Mouse (Mus musculus): Measurements from ENCODE around the gene Coq6. TPM values are rescaled to one million over a fixed set of nuclear protein-coding genes. Genes with fewer than 3 reads are reported as not detected.

Gene Coq6
- total RNA-seq, 2 experiments from 2014 or later, result 102 to 106 TPM

- intact Hi-C loops (cut with DNase I), result no loop called here
- no peak for DNase-seq (ENCODE audit: low spot score)
These were observed 28.9 kb downstream of the Coq6 start for GRCm38 (mm10) chr12:84390336-84390735.

DNA sequence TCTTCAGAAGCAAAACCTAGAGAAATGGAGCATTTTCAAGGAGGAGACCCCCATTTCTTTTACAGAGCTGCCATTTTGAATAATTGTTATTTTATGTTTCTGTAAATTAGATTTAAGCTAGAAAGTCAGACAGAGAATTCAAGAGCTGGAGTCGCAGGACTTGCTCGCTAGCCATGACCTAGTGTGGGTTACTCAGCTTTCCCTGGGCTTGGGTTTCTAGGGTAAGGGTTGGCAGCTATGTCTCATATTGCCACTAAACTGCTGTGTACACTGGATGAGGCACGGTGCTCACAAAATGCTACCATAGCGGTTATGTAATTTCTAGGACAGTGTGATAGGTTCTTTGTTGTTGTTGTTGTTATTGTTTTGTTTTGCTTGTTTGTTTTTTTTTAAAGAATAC lies 31.2 kb downstream of the Coq6 start:
- intact Hi-C loops (cut with DNase I), result no loop called here
- no peak for DNase-seq (ENCODE audit: low spot score)

GRCm38 (mm10) chr12:84393847-84394246 lies 32.4 kb downstream of the Coq6 start:
- intact Hi-C loops (cut with DNase I), result no loop called here
- no peak for DNase-seq (ENCODE audit: low spot score)

GRCm38 (mm10) chr12:84396947-84397679 lies 35.7 kb downstream of the Coq6 start:
- intact Hi-C loops (cut with DNase I), result no loop called here
- DNase-seq (ENCODE audit: low spot score), result no peak

GRCm38 (mm10) chr12:84397685-84398084 lies 36.2 kb downstream of the Coq6 start:
- intact Hi-C loops (cut with DNase I), result no loop called here
- no peak for DNase-seq (ENCODE audit: low spot score)

DNA sequence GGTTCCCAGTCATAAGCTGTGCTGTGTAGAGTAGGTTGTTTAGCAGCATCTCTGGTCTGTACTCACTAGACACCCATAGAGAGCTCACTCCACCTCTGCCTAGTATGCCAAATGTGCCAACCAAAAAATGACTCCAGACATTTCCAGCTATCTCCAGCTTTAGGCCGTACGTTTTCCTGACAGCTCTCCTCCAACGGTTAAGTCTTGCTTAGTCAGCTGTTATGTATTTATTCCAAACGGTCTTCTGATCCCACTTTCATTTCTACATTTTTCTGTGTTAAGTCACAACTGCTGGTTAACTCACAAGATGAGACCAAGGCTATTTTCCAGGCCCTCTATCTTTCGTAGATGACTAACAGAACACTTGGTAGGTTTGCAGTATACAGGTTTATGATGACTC lies 37.2 kb downstream of the Coq6 start:
- intact Hi-C loops (cut with DNase I), result no loop called here
- no peak for DNase-seq (ENCODE audit: low spot score)

DNA sequence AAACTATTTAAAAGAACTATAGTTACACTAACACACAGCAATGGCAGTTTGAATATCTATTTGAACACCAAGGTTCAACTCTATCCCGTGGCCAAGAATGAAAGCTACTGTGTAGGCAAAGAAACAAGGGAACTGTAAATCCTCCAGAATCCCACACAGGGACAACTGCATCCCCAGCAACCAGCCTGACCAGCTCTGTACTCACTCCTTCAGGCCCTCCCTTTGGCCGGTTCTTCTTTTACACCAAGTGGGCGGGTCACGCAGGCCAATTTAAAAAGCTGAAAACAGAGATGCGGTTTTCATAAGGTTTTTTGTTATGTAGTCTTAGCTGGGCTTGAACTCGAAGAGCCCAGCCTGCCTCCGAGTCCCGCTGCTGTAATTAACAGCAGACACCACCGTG lies 37.7 kb downstream of the Coq6 start:
- intact Hi-C loops (cut with DNase I), result no loop called here
- DNase-seq (ENCODE audit: low spot score), result no peak

DNA sequence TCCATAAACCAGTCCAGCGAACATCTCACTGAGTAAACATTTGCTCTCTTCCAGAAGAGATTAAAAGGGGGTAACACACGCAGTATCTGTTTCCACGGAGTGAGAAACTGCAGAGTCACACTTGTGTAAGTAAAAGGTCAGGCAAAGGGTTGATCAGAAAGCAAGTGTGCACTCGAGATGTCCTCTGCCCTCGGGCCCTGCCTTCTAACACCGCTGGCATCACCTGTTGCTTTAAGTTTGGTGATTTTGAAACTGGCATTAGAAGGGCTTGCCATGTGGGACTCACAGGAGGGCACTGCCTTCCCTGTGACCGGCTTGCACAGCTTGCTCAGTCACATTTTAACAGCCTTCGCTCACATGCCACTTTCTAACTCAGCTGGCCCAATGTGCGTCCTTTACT lies 38.2 kb downstream of the Coq6 start:
- intact Hi-C loops (cut with DNase I), result no loop called here
- DNase-seq (ENCODE audit: low spot score), result no peak

- intact Hi-C loops (cut with DNase I), result no loop called here
These were observed 38.6 kb downstream of the Coq6 start for GRCm38 (mm10) chr12:84400068-84400467.

GRCm38 (mm10) chr12:84400653-84401052 lies 39.2 kb downstream of the Coq6 start:
- intact Hi-C loops (cut with DNase I), result no loop called here
- DNase-seq (ENCODE audit: low spot score), result no peak

More at GRCm38 (mm10) chr12:84400068-84400467, 38.6 kb downstream of the Coq6 start:
- DNase-seq (ENCODE audit: low spot score), result no peak

DNA sequence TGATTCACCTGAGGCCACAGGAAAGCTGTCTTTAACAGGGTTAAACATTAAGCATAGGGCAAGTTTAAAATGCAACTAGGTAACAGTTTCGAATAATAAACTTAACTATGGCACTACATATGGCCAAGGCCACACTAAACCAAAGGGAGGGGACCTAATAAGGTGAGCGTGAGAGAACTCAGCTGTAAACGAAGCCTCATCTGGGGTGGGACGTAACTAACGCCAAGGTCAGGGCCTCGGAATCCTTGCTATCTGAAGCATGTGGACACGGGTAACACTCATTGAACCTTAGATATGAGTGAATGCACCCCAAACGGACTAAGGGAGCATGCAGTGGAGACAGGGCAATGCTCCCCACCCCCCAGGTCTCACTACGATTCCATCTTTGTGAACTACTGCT lies 41.5 kb downstream of the Coq6 start:
- intact Hi-C loops (cut with DNase I), result no loop called here
- DNase-seq (ENCODE audit: low spot score), result no peak

GRCm38 (mm10) chr12:84404541-84404940 lies 43.1 kb downstream of the Coq6 start:
- intact Hi-C loops (cut with DNase I), result no loop called here
- DNase-seq (ENCODE audit: low spot score), result no peak

DNA sequence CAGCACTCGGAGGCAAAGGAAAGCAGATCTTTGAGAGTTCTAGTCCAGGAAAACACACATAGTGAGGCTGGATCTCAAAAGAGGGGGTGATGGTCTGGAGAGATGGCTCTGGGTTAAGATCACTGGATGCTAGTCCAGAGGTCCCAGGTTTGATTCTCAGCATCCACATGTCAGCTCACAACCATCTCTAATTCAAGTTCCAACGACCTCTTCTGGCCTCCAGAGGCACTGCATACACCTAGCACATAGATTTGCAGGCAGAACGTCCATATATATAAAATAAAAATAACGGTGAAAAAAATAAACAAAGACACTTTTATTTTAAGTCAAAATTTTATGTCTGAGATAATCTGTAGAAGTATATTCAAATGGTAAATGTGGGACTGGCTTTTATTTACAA lies 45.8 kb downstream of the Coq6 start:
- intact Hi-C loops (cut with DNase I), result no loop called here
- no peak for DNase-seq (ENCODE audit: low spot score)

DNA sequence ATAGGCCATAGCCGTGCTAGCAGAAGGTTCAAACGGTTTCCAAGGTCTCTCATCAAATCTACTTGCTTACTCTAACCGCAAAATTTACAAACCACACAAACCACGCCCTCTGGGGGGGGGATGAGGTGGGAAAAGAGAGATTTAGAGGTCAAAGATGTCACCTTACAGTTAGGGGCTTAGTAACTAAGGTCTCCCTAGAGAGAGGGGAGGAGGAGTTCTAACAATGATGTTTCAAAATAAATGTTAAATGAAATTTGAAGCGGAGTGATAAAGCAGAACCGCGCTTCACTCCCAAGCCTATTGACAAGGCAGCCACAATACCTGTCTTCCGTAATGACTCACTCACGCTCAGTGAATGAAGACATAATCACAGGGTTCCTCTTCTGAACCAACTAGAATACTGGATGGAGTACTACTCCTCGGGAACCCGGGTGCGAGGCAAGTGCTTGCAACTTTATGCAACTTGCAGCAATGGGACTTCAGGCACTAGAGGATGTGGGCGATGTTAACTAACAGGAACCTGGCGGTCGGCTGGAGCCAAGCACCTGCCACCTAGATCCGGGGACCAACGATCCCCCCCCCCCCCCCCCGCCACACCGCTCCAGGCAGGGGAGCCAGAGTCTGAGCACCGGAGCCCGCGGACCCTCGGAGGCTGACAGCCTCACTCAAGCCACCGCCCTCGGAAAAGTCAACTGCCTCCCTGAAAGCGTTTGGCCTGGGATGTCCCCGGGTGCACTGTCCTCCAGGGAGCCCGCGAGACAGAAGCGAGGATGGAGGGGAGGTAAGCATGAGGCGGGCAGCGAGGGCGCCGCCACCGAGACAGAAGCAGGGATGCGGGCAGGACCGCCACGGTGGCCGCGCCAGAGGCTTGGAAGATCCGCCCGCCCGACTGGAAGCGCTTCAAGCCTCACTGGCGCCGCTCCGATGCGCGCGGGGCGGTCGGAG lies 46.7 kb downstream of the Coq6 start:
- intact Hi-C loops (cut with DNase I), result no loop called here
- no peak for DNase-seq (ENCODE audit: low spot score)

GRCm38 (mm10) chr12:84408819-84409507 lies 47.5 kb downstream of the Coq6 start, which contains the start of the genes Entpd5 and Bbof1:
Gene Entpd5, minus strand, starts transcription at chr12:84409029.
Gene Bbof1, plus strand, starts transcription at chr12:84409071.
- DNase-seq (ENCODE audit: low spot score), result peak; percentile 79
- intact Hi-C loops (cut with DNase I), result no loop called here

DNA sequence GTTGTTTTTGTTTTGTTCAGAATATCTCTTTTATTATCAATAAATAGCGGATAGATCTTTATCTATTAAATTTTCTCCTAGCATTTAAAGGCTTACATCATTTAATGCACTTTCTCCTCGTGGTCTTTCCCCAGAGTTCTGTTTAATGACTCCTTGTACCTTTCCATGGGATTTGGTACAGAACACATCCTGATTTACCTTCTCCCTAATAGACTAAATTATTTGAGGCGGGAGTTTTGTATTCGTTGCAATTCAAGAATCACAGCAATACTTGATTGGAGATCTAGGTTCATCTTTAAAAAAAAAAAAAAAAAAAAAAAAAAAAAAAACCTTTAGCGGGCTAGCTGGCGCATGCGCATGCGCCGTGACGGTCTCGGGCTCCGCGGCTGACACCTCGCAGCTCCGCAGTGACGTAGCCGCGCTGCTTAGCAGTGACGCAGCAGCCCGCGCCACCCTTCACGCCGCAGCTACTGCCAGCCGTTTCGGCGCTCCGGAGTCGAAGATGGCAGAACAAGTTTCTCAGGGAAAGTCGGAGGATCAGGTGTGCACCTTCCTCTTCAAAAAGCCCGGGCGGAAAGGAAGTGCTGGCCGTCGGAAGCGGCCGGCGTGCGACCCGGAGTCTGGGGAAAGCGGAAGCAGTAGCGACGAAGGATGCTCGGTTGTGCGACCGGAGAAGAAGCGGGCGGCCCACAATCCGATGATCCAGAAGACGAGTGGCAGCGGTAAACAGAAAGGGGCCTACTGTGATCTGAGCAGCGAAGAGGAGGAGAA lies 55.6 kb downstream of the Coq6 start, which contains the start of gene Rnf113a2:
Gene Rnf113a2 (plus strand): TSS at position 363 of the 771 bp plus-strand sequence.
- intact Hi-C loops (cut with DNase I), result no loop called here
- DNase-seq (ENCODE audit: low spot score), result peak; percentile 60

DNA sequence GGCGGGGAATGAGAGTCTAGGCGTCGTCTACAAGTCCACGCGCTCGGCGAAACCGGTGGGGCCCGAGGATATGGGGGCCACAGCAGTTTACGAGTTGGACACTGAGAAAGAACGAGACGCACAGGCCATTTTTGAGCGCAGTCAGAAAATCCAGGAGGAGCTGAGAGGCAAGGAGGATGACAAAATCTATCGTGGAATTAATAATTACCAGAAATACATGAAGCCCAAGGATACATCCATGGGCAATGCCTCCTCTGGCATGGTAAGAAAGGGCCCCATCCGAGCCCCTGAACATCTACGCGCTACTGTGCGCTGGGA lies 56.1 kb downstream of the Coq6 start:
- intact Hi-C loops (cut with DNase I), result no loop called here
- no peak for DNase-seq (ENCODE audit: low spot score)
